Mouse (Mus musculus) liver, embryonic 14.5 days (tissue): ENCODE measurements around the gene Atp6v1fnb. TPM values are rescaled to one million over a fixed set of nuclear protein-coding genes. Genes with fewer than 3 reads are reported as not detected.

ENCODE experiments used
- ATAC-seq: fragments of 200-750 bp; cut with Nextera tagmentation; 2 replicates; pipeline ENCODE4 v1.8.0; 2017; ENCODE audit warnings: moderate number of reproducible peaks, mild to moderate bottlenecking, moderate library complexity; ENCODE audit not compliant: insufficient read depth
- DNase-seq, 3 experiments: peaks; one replicate each; pipeline ENCODE4 v3.0.0-alpha.2; 2012 to 2013; ENCODE audit warnings: low read depth in 3 of 3, low spot score in 3 of 3
- H3K27ac ChIP-seq: fragments of 300-500 bp; sonication (generic); 2 replicates; pipeline ENCODE4 v1.5.1; 2014; ENCODE audit warnings: moderate library complexity, mild to moderate bottlenecking, control low read depth, inconsistent platforms
- H3K27me3 ChIP-seq: fragments of 300-500 bp; sonication (generic); 2 replicates; pipeline ENCODE4 v1.6.1; 2014; ENCODE audit warnings: mild to moderate bottlenecking, low read length, moderate library complexity; ENCODE audit not compliant: control insufficient read depth, insufficient read depth
- H3K36me3 ChIP-seq: fragments of 300-500 bp; sonication (generic); replicated peaks from 2 replicates; pipeline ENCODE4 v1.6.1; 2014; ENCODE audit warnings: low read depth; ENCODE audit not compliant: control insufficient read depth, insufficient read depth
- H3K4me1 ChIP-seq, 2 experiments: fragments of 200-500 bp in 1 of 2; fragments of 300-500 bp in 1 of 2; sonication (generic) in 1 of 2; replicated peaks; 2 replicates each; pipeline ENCODE4 v1.6.1; 2012 to 2014; ENCODE audit warnings: antibody characterized with exemption in 1 of 2, inconsistent platforms in 1 of 2, low read length in 1 of 2; ENCODE audit not compliant: control insufficient read depth in 2 of 2, insufficient read depth in 2 of 2
- H3K4me2 ChIP-seq: fragments of 300-500 bp; sonication (generic); 2 replicates; pipeline ENCODE4 v1.6.1; 2014; ENCODE audit warnings: low read depth, mild to moderate bottlenecking, control low read depth, moderate library complexity
- H3K4me3 ChIP-seq, 2 experiments: fragments of 200-500 bp in 1 of 2; fragments of 300-500 bp in 1 of 2; sonication (generic) in 1 of 2; 2 replicates each; pipeline ENCODE4 v1.5.1; 2012 to 2014; ENCODE audit warnings: low read depth in 2 of 2, low read length in 2 of 2, mild to moderate bottlenecking in 2 of 2, control low read depth in 1 of 2, inconsistent platforms in 1 of 2, moderate library complexity in 1 of 2; ENCODE audit not compliant: insufficient read depth in 1 of 2
- H3K9ac ChIP-seq: fragments of 300-500 bp; sonication (generic); replicated peaks from 2 replicates; pipeline ENCODE4 v1.6.1; 2014; ENCODE audit warnings: mild to moderate bottlenecking, control low read depth, moderate library complexity
- H3K9me3 ChIP-seq: fragments of 300-500 bp; sonication (generic); 2 replicates; pipeline ENCODE4 v1.6.1; 2016; ENCODE audit warnings: low read length, mixed read lengths; ENCODE audit not compliant: control insufficient read depth
- CTCF ChIP-seq: IDR thresholded peaks from 2 replicates; pipeline ENCODE4 v1.5.1; 2016; ENCODE audit warnings: antibody characterized with exemption, low read depth, control low read depth
- EP300 ChIP-seq: IDR thresholded peaks from 2 replicates; pipeline ENCODE4 v1.6.1; 2016; ENCODE audit warnings: antibody characterized with exemption, low read depth
- WGBS: fragments of 180-500 bp; shearing (Covaris S2); extraction: QIAGEN DNeasy Blood & Tissue Kit; methylation state at CpG from one replicate; pipeline ENCODE4 v1.1.7; 2014; ENCODE audit not compliant: insufficient replicate concordance; 5-methylcytosine and 5-hydroxymethylcytosine counted together
- polyA plus RNA-seq, 2 experiments: library from polyadenylated mRNA; depleted of rRNA in 1 of 2; stranded (reverse) in 1 of 2; unstranded in 1 of 2; fragments of >200 nt; fragmentation: Nextera tagmentation in 1 of 2; extraction: Ambion mirVana in 1 of 2; gene quantifications; 2 replicates each; pipeline versions ENCODE4 v1.2.1 to v1.2.3; 2012 to 2014

The Atp6v1fnb gene
- polyA plus RNA-seq, 2 experiments = not detected

DNA sequence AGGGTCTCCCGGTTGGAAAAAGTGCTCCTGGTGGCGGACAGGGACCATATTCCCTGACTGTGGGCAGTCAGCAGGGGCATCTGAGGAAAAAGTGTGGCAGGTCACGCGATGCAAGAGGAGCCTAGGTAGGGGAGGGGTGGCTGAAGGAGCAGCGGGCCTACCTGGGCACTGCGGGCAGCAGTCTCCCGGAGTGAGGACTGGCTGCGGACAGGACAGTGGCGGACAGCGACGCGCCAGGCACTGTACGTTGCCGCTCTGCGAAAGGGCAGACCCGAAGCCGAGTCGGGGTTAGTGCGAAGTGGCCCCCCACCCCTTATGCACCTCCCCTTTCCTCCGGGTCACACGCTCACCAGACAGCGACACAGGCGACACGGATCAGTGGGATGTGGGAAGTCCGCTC, 25.0 kb downstream of the Atp6v1fnb start:
- Histone ChIP-seq H3K27me3 (peaks cover 20% of the 10 kb centered on the region), H3K27ac (no peak overlapping the region), H3K9ac (no peak overlapping the region), H3K36me3 (no peaks in the 10 kb centered on the region), H3K4me2 (no peak overlapping the region), H3K4me1 (peaks cover 0 to 4% of the 10 kb centered on the region in 2 experiments; a peak in 2 of 4 replicates), H3K4me3 (no peak overlapping the region), H3K9me3 (no peaks in the 10 kb centered on the region)
- no peak for ATAC-seq
- WGBS = 15% methylated on average over 23 of the region's 25 CpGs
- TF ChIP-seq EP300 (no peak), CTCF (no peak)
- no peak for DNase-seq

DNA sequence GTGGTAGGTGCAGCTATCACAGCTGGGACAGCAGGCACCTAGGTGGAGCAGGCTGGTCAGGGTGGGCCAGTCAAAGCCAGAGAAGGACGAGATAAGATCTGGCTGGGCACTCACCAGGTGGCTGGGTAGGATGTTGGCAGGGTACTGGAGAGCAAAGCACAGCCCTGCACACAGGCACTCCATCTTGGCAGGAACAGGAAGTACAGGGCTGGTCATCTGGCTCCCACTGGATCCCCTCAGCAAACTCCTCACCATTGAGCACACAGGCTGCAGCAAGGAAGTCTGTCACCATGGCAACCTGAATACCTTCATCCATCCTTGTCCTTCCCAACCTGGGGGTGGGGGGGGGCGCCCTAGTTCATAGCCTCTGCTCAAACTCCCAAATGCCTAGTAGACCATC, 26.6 kb downstream of the Atp6v1fnb start:
- Histone ChIP-seq H3K4me3 (no peak overlapping the region), H3K9me3 (no peaks in the 10 kb centered on the region), H3K4me1 (peaks cover 0 to 7% of the 10 kb centered on the region in 2 experiments; a peak in 2 of 4 replicates), H3K27me3 (peaks cover 20% of the 10 kb centered on the region), H3K27ac (no peak overlapping the region), H3K9ac (no peak overlapping the region), H3K4me2 (no peak overlapping the region), H3K36me3 (no peaks in the 10 kb centered on the region)
- WGBS = 22% methylated on average over 2 of the region's 2 CpGs
- ATAC-seq = no peak
- no peak for DNase-seq
- TF ChIP-seq CTCF = no peak
- TF ChIP-seq EP300 = no peak

DNA sequence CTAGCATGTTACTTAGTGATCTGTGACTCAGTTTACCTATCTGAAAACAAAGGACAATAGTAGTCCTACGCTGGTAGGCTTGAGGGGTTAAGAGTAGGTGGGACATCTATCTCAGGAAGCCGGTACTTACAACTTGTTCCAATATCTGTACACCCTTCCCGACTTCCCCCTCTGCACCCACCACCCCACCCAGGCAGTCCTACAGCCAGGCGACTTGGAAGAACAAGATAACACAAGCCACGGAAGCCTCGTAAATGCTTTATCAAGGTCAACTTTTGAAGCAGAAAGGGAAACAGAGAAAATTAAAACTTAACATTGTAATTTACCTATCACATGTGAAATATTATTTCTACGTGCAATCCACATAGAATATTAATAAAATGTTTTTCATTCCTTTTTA, 28.9 kb downstream of the Atp6v1fnb start:
- DNase-seq (peak in 1 of 3 experiments; percentile 12), ATAC-seq (0 out of 2 replicates have a peak, but pooled peaks have one; percentile 15)
- Histone ChIP-seq H3K9me3 (no peaks in the 10 kb centered on the region), H3K27me3 (peaks cover 20% of the 10 kb centered on the region), H3K4me3 (no peak overlapping the region), H3K4me1 (peaks cover 0 to 7% of the 10 kb centered on the region in 2 experiments; a peak in 2 of 4 replicates), H3K36me3 (no peaks in the 10 kb centered on the region), H3K27ac (no peak overlapping the region), H3K4me2 (no peak overlapping the region), H3K9ac (no peak overlapping the region)
- WGBS = 26% methylated on average over 7 of the region's 7 CpGs
- no peak for TF ChIP-seq CTCF
- TF ChIP-seq EP300 = no peak

DNA sequence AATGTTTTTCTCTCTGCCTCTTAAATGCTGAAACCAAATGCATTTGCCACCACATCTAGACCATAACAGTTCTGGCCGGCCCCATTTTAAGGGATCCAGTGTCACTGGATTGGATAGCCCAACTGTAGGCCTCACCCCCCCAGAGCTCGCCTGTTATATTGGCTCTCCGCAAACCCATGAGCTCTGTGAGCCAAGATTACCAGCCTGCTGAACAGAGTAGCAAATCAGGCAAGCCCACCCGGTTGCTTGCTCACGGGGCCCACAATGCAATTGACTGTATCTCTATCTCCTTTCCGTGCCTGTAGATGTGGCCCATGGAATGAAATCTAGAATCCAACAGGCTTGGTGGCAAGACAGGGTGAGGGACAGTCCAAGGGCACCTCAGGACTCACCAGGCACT, 29.6 kb downstream of the Atp6v1fnb start:
- TF ChIP-seq EP300 (no peak), CTCF (no peak)
- H3K4me2 ChIP-seq = no peak overlapping the region
- no peaks in the 10 kb centered on the region for H3K36me3 ChIP-seq
- H3K9me3 ChIP-seq = no peaks in the 10 kb centered on the region
- no peak overlapping the region for H3K27ac ChIP-seq
- peaks cover 0 to 7% of the 10 kb centered on the region in 2 experiments; a peak in 2 of 4 replicates for H3K4me1 ChIP-seq
- ATAC-seq (peak; percentile 52), DNase-seq (peak in 1 of 3 experiments; percentile 9)
- peaks cover 18% of the 10 kb centered on the region for H3K27me3 ChIP-seq
- no peak overlapping the region for H3K9ac ChIP-seq
- 27% methylated on average over 6 of the region's 6 CpGs for WGBS
- no peak overlapping the region for H3K4me3 ChIP-seq

DNA sequence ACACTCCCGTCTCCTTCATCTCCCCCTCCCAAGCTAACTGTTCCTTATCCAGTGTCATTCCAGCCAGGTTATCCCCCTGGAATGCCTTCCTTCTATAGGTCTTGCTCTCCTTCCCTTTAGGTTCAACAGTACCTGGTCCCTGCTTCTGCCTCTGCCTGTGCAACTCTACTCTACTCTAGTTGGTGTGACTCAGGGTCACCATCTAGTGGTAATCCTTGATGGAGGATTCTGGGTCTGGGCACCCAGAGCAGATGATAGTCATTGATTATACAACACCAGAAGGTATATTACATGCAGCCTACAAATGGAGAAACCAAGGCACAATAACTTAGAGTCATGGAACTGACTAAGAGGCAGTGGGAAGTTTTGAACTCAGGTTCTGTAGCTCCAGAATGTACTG, 30.4 kb downstream of the Atp6v1fnb start:
- TF ChIP-seq EP300 = no peak
- peak; percentile 52 for TF ChIP-seq CTCF
- peaks cover 0 to 7% of the 10 kb centered on the region in 2 experiments; a peak in 2 of 4 replicates for H3K4me1 ChIP-seq
- DNase-seq = no peak
- 62% methylated on average over 1 of the region's 1 CpGs for WGBS
- H3K36me3 ChIP-seq = no peaks in the 10 kb centered on the region
- H3K4me3 ChIP-seq = no peak overlapping the region
- H3K9me3 ChIP-seq = no peaks in the 10 kb centered on the region
- H3K4me2 ChIP-seq = no peak overlapping the region
- H3K9ac ChIP-seq = no peak overlapping the region
- no peak overlapping the region for H3K27ac ChIP-seq
- peaks cover 15% of the 10 kb centered on the region for H3K27me3 ChIP-seq
- ATAC-seq = no peak
